Mouse (Mus musculus) MEL (cell line): Measurements from ENCODE around the gene Tmem255b. TPM values are rescaled to one million over a fixed set of nuclear protein-coding genes. Genes with fewer than 3 reads are reported as not detected.

Experiments
- DNase-seq: peaks from one replicate; pipeline ENCODE4 v3.0.0; 2011; ENCODE audit warnings: low read depth, low spot score
- H3K27ac ChIP-seq: 2 replicates; pipeline ENCODE4 v1.5.1; 2012; ENCODE audit warnings: low read depth, mild to moderate bottlenecking, control low read depth, low read length, moderate library complexity; ENCODE audit not compliant: control insufficient read depth
- H3K27me3 ChIP-seq, 2 experiments: fragments of 150-350 bp in 1 of 2; sonication (generic) in 1 of 2; 2 replicates each; pipeline ENCODE4 v1.6.1; 2012; ENCODE audit warnings: low read length in 2 of 2, mild to moderate bottlenecking in 2 of 2, improper control_type of control experiment in 1 of 2, moderate library complexity in 1 of 2; ENCODE audit not compliant: insufficient read depth in 2 of 2, control insufficient read depth in 1 of 2
- H3K36me3 ChIP-seq, 2 experiments: 2 replicates each; pipeline ENCODE4 v1.6.1; 2012 to 2014; ENCODE audit warnings: low read length in 2 of 2, improper control_type of control experiment in 1 of 2, inconsistent platforms in 1 of 2, mild to moderate bottlenecking in 1 of 2; ENCODE audit not compliant: insufficient read depth in 2 of 2, control insufficient read depth in 1 of 2
- H3K4me1 ChIP-seq, 2 experiments: fragments of 150-350 bp in 1 of 2; sonication (generic) in 1 of 2; 2 replicates each; pipeline ENCODE4 v1.6.1; 2012; ENCODE audit warnings: low read length in 2 of 2, improper control_type of control experiment in 1 of 2, mild to moderate bottlenecking in 1 of 2; ENCODE audit not compliant: insufficient read depth in 2 of 2, control insufficient read depth in 1 of 2
- H3K4me3 ChIP-seq, 2 experiments: fragments of 150-350 bp in 1 of 2; sonication (generic) in 1 of 2; 2 replicates each; pipeline ENCODE4 v1.5.1; 2012; ENCODE audit warnings: low read depth in 2 of 2, low read length in 2 of 2, mild to moderate bottlenecking in 2 of 2, moderate library complexity in 2 of 2, control low read depth in 1 of 2, improper control_type of control experiment in 1 of 2; ENCODE audit not compliant: control insufficient read depth in 1 of 2, insufficient read depth in 1 of 2
- H3K79me2 ChIP-seq: 2 replicates; pipeline ENCODE4 v1.6.1; 2012; ENCODE audit warnings: mild to moderate bottlenecking, low read length, moderate library complexity; ENCODE audit not compliant: control insufficient read depth, poor library complexity, insufficient read depth
- H3K9ac ChIP-seq: 2 replicates; pipeline ENCODE4 v1.6.1; 2012; ENCODE audit warnings: low read depth, mild to moderate bottlenecking, control low read depth, low read length, moderate library complexity; ENCODE audit not compliant: control insufficient read depth, poor library complexity, severe bottlenecking
- H3K9me3 ChIP-seq: fragments of 150-350 bp; sonication (generic); replicated peaks from 2 replicates; pipeline ENCODE4 v1.6.1; 2012; ENCODE audit warnings: mild to moderate bottlenecking, low read length, improper control_type of control experiment, moderate library complexity; ENCODE audit not compliant: insufficient read depth
- CHD2 ChIP-seq: IDR thresholded peaks from 2 replicates; pipeline ENCODE4 v1.6.1; 2011; ENCODE audit warnings: low read length, improper control_type of control experiment
- CTCF ChIP-seq, 3 experiments: IDR thresholded peaks in 2 of 3; conservative IDR thresholded peaks in 1 of 3; 2 replicates each; pipeline ENCODE4 v1.5.1; 2011 to 2012; ENCODE audit warnings: low read length in 3 of 3, low read depth in 2 of 3, mild to moderate bottlenecking in 2 of 3, improper control_type of control experiment in 1 of 3, inconsistent platforms in 1 of 3, mixed read lengths in 1 of 3, moderate library complexity in 1 of 3; ENCODE audit not compliant: control insufficient read depth in 1 of 3, insufficient read depth in 1 of 3, poor library complexity in 1 of 3, severe bottlenecking in 1 of 3
- E2F4 ChIP-seq: IDR thresholded peaks from 2 replicates; pipeline ENCODE4 v1.6.1; 2011; ENCODE audit warnings: low read depth, low read length, improper control_type of control experiment, borderline replicate concordance
- EP300 ChIP-seq, 2 experiments: IDR thresholded peaks; 2 replicates each; pipeline ENCODE4 v1.6.1; 2011; ENCODE audit warnings: improper control_type of control experiment in 2 of 2, low read length in 2 of 2, low read depth in 1 of 2, mild to moderate bottlenecking in 1 of 2
- GATA1 ChIP-seq: IDR thresholded peaks from 2 replicates; pipeline ENCODE4 v1.6.1; 2011; ENCODE audit warnings: low read depth, low read length, improper control_type of control experiment
- HCFC1 ChIP-seq: IDR thresholded peaks from 2 replicates; pipeline ENCODE4 v1.6.1; 2012; ENCODE audit warnings: low read depth, mild to moderate bottlenecking, inconsistent platforms, low read length, improper control_type of control experiment, moderate library complexity
- KAT2A ChIP-seq: conservative IDR thresholded peaks from 2 replicates; pipeline ENCODE4 v1.6.1; 2012; ENCODE audit warnings: low read depth, low read length, improper control_type of control experiment, inconsistent platforms
- MYB ChIP-seq: IDR thresholded peaks from 2 replicates; pipeline ENCODE4 v1.6.1; 2011; ENCODE audit warnings: mild to moderate bottlenecking, low read depth, low read length, improper control_type of control experiment
- POLR2A ChIP-seq, 2 experiments: IDR thresholded peaks; 2 replicates each; pipeline ENCODE4 v1.6.1; 2011 to 2012; ENCODE audit warnings: low read length in 2 of 2, mild to moderate bottlenecking in 2 of 2, control low read depth in 1 of 2, improper control_type of control experiment in 1 of 2, low read depth in 1 of 2, moderate library complexity in 1 of 2; ENCODE audit not compliant: control insufficient read depth in 1 of 2, insufficient read depth in 1 of 2, poor library complexity in 1 of 2
- RAD21 ChIP-seq: IDR thresholded peaks from 2 replicates; pipeline ENCODE4 v1.6.1; 2011; ENCODE audit warnings: mild to moderate bottlenecking, low read depth, low read length, improper control_type of control experiment
- TAL1 ChIP-seq: IDR thresholded peaks from 2 replicates; pipeline ENCODE4 v1.6.1; 2012; ENCODE audit warnings: mild to moderate bottlenecking, inconsistent platforms, low read length, moderate library complexity, mixed read lengths
- TBP ChIP-seq: IDR thresholded peaks from 2 replicates; pipeline ENCODE4 v1.8.0; 2011; ENCODE audit warnings: low read depth, low read length, improper control_type of control experiment
- USF2 ChIP-seq, 2 experiments: IDR thresholded peaks; 2 replicates each; pipeline ENCODE4 v1.6.1; 2011 to 2012; ENCODE audit warnings: improper control_type of control experiment in 2 of 2, low read length in 2 of 2, borderline replicate concordance in 1 of 2, inconsistent platforms in 1 of 2, low read depth in 1 of 2, mild to moderate bottlenecking in 1 of 2; ENCODE audit not compliant: insufficient read depth in 1 of 2
- ZKSCAN1 ChIP-seq: IDR thresholded peaks from 2 replicates; pipeline ENCODE4 v1.6.1; 2012; ENCODE audit warnings: low read depth, mild to moderate bottlenecking, inconsistent platforms, low read length, improper control_type of control experiment, moderate library complexity
- polyA plus RNA-seq, 2 experiments: library from polyadenylated mRNA; stranded (reverse) in 1 of 2; unstranded in 1 of 2; fragments of >175 nt in 1 of 2; fragments of >200 nt in 1 of 2; gene quantifications; 2 replicates each; pipeline versions ENCODE4 v1.2.1 to v1.2.4; 2012; ENCODE audit warnings: low replicate concordance in 2 of 2, low read depth in 1 of 2; ENCODE audit not compliant: insufficient read length in 2 of 2, insufficient read depth in 1 of 2, missing spikeins in 1 of 2
- total RNA-seq: library from RNA; depleted of rRNA; stranded (reverse); fragments of 300-350 nt; gene quantifications from 2 replicates; pipeline ENCODE4 v1.2.3, GENCODE M21; 2012

Tmem255b gene
- total and polyA plus RNA-seq, 3 experiments = not detected

DNA sequence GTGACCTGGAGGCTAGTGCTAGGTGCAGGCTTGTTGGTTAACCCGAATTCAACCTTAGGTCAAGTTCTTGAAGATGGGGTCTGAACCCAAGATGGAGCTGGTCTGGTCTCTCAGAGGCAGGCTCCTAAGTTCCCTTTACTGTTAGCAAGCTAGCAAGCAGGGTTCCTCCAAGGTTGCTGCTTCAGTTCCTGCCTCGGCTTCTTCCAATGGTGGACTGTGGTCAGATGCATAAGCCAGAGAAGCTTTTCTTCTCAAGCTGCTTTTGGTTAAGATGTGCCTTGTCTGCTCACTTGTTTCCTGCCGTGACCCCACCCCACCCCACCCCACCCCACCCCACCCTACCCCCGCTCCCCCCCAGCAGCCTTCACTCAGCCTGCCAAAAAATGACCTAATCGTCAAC is 1.9 kb upstream of the Tmem255b start:
- H3K9me3 ChIP-seq = no peaks in the 10 kb centered on the region
- H3K27me3 ChIP-seq = peaks cover 2 to 10% of the 10 kb centered on the region in 2 experiments
- H3K79me2 ChIP-seq = no peaks in the 10 kb centered on the region
- no peak overlapping the region for H3K4me3 ChIP-seq
- TF ChIP-seq EP300 (IDR thresholded peaks at IDR 0.05; ENCODE audit: low read depth in 1 of 2, low read length in 2 of 2) = no peak
- TF ChIP-seq ZKSCAN1 = no peak
- TF ChIP-seq TBP = no peak
- TF ChIP-seq USF2 (IDR thresholded peaks at IDR 0.05; ENCODE audit: borderline replicate concordance in 1 of 2, insufficient read depth in 1 of 2, low read depth in 1 of 2, low read length in 2 of 2) = no peak
- no peak for TF ChIP-seq MYB
- TF ChIP-seq HCFC1 = no peak
- no peak for TF ChIP-seq CTCF (IDR thresholded peaks at IDR 0.05 in 2 of 3, conservative IDR thresholded peaks at IDR 0.05 in 1 of 3; ENCODE audit: control insufficient read depth in 1 of 3, insufficient read depth in 1 of 3, low read depth in 2 of 3, low read length in 3 of 3, poor library complexity in 1 of 3, severe bottlenecking in 1 of 3)
- TF ChIP-seq RAD21 = no peak
- no peak for TF ChIP-seq CHD2
- no peak for TF ChIP-seq TAL1
- no peak overlapping the region for H3K27ac ChIP-seq
- no peaks in the 10 kb centered on the region for H3K36me3 ChIP-seq
- H3K4me1 ChIP-seq = no peaks in the 10 kb centered on the region
- DNase-seq = no peak
- no peak overlapping the region for H3K9ac ChIP-seq

- Histone ChIP-seq H3K9ac (no peak overlapping the region), H3K4me3 (no peak overlapping the region), H3K27me3 (peaks cover 5 to 10% of the 10 kb centered on the region in 2 experiments; a peak in 3 of 4 replicates), H3K9me3 (no peaks in the 10 kb centered on the region), H3K36me3 (no peaks in the 10 kb centered on the region), H3K4me1 (no peaks in the 10 kb centered on the region), H3K27ac (no peak overlapping the region)
- no peak for DNase-seq
- no peak for TF ChIP-seq E2F4
- TF ChIP-seq POLR2A (IDR thresholded peaks at IDR 0.05; ENCODE audit: control insufficient read depth in 1 of 2, insufficient read depth in 1 of 2, low read depth in 1 of 2, low read length in 2 of 2, poor library complexity in 1 of 2) = no peak
- TF ChIP-seq, all 39 proteins: peak for 0
- H3K79me2 ChIP-seq = no peaks in the 10 kb centered on the region
Measured at GRCm38 (mm10) chr8:13436052-13436451, 1.1 kb downstream of the Tmem255b start.

DNA sequence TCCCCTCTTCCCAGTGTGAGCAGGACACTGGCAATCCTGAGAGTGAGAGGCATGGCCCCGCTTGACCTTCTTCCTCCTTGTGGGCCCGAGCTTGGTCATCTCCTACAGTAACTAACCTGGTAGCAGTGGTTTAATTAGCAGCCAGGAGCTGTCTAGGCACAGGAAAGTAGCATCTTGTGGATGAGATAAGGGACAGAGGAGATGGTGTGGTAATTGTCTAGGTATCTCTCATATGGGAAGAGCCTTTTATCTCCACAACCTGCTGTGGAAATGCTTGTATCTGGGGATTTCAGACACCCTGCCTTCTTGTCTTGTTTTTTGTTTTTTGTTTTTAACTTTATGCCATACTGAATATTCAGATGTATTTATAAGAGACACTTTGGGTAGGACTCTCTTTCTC is 2.5 kb downstream of the Tmem255b start:
- 0 out of 4 replicates have a peak, but pooled peaks of 1 of the 2 experiments have one; percentile 19 for TF ChIP-seq EP300 (IDR thresholded peaks at IDR 0.05; ENCODE audit: low read depth in 1 of 2, low read length in 2 of 2)
- no peak for TF ChIP-seq KAT2A
- 0 out of 2 replicates have a peak, but pooled peaks have one; percentile 17 for TF ChIP-seq GATA1
- Histone ChIP-seq H3K36me3 (no peaks in the 10 kb centered on the region), H3K27me3 (peaks cover 5 to 10% of the 10 kb centered on the region in 2 experiments), H3K4me1 (no peaks in the 10 kb centered on the region), H3K27ac (no peak overlapping the region), H3K79me2 (no peaks in the 10 kb centered on the region), H3K4me3 (no peak overlapping the region), H3K9me3 (no peaks in the 10 kb centered on the region), H3K9ac (no peak overlapping the region)
- no peak for DNase-seq
